Mouse (Mus musculus): Measurements from ENCODE around the gene Anxa6. TPM values are rescaled to one million over a fixed set of nuclear protein-coding genes. Genes with fewer than 3 reads are reported as not detected.

Anxa6 gene
- 183 and 191 TPM in 2 replicates for polyA plus RNA-seq (2012; rRNA removed)

DNA sequence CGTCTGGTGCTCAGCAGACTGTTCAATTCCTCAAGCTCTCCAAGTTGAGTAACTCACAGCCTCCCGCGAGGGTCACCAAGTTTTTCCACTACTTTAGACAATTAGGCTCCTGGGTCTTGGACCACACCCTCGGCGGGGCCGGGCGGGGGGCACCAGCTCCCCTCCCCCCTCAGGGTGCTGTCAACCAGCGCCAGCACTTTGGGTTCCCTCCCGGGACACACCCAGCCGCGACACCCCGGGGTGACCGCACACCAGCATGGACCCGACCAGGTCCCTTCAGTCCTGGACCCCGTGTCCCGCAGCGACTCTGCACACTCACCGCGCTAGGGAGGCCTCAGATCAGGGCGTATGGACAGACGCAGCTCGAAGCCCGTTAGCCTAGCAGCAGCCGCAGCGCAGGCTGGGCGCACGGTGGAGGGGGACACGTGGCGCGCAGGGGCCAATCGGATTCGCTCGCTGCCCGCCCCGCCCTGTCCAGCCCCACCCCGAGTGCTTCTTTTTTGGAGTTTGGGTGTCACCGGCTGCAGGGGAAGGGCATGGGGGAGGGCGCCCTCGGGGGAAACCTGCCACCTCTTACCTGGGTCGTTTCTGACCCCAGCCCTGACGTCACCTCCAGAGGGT is at the start of gene Anxa6:
Gene Anxa6, minus strand, starts transcription at position 406 of the 621 bp plus-strand sequence.

DNA sequence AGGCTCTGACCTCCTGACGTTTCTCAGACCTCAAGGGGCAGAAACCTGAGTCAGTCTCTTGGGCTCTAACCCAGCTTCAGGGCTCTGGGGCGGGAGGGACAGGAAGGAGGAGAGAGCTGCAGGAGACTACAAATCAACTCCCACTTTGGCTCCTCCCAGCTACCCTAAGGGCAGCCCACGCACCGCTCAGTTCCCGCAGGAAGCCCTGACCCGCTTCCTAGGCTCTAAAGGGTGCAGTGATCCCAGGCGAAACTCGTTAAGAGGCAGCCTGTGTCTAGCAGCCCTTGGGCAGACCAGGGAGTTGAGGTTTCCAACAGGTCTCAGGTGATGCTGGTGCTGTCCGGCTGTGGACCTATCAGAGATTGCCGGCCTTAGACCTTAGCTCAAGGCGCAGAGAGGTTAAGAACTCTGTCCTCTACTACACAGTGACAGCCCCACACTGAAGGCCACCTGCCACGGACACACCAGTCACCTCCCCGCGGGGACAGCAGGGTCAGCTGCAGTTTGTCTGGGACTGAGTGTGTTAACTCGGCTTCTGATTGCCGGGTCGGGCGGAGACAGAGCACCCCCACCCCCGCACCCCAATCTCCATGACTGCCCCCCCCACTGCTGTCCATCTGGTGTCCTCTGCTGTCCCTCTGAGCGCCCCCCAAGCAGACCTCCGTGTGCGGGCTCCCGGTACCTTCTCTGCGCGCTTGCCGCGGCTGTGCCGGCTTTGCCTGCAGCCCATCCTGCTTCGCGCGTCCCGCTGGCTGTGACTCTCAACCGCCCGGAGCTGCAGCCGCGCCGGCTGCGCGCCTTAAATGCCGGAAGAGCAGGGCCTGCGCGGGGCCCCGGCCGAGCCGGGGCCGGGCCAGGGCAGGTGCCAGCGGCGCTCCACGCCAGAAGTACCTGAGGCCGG is 44.3 kb upstream of the Anxa6 start, which contains the start of gene Ccdc69:
Gene Ccdc69, minus strand, starts transcription at position 801 of the 901 bp plus-strand sequence.

DNA sequence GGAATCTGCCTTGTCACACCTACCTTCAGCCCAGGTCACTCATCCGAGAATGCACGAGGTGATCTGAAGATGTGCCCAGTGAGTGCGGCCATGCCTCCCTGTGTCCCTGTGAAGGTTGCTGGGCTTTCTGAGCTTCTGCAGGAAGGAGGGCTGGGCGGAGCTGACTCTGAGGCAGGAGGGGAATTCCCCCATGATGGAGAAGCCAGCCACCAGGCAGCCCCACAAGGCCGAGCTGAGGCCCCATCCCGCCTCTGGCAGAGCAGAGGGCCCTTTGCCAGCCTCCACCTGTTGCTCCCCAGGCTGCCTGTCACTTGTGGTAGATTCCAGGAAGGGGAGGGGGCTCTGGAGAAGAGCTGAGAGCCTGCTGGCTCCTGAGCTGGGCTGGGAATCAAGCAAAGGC is 70.4 kb downstream of the Anxa6 start, which contains the start of gene Tnip1:
Gene Tnip1, minus strand, starts transcription at position 108 of the 400 bp plus-strand sequence.

Other genes with a start within 250 kb of the Anxa6 start
- 44.3 and 45.1 TPM in 2 replicates for gene Cdc42se2, start 245.8 kb downstream of the Anxa6 start, polyA plus RNA-seq (2012; rRNA removed)
- gene Lyrm7, start 172.5 kb downstream of the Anxa6 start, polyA plus RNA-seq (2012; rRNA removed) = 0.29 and 0.73 TPM in 2 replicates
- gene Hint1, start 167.1 kb downstream of the Anxa6 start, polyA plus RNA-seq (2012; rRNA removed) = 362 and 395 TPM in 2 replicates
- 259 and 347 TPM in 2 replicates for gene Gpx3, start 131.0 kb downstream of the Anxa6 start, polyA plus RNA-seq (2012; rRNA removed)
- 63.2 and 77.1 TPM in 2 replicates for gene Tnip1, start 70.5 kb downstream of the Anxa6 start, polyA plus RNA-seq (2012; rRNA removed)
- 5.4 and 6.0 TPM in 2 replicates for gene Ccdc69, start 44.7 kb upstream of the Anxa6 start, polyA plus RNA-seq (2012; rRNA removed)
- 311 and 362 TPM in 2 replicates for gene Gm2a, start 64.7 kb upstream of the Anxa6 start, polyA plus RNA-seq (2012; rRNA removed)
- 1.9 and 2.1 TPM in 2 replicates for gene Slc36a3, start 118.3 kb upstream of the Anxa6 start, polyA plus RNA-seq (2012; rRNA removed)
- 25.4 and 26.3 TPM in 2 replicates for gene Slc36a2, start 151.6 kb upstream of the Anxa6 start, polyA plus RNA-seq (2012; rRNA removed)
- gene Slc36a1, start 170.9 kb upstream of the Anxa6 start, polyA plus RNA-seq (2012; rRNA removed) = 21.3 and 24.3 TPM in 2 replicates

Measured in ovary, adult 2 months (tissue).